Mouse (Mus musculus) heart, adult 18-20 months (tissue): Measurements from ENCODE around the gene Prdx6. TPM values are rescaled to one million over a fixed set of nuclear protein-coding genes. Genes with fewer than 3 reads are reported as not detected.

Experiments
- total RNA-seq, 2 experiments: library from RNA; stranded (reverse); gene quantifications; 2 replicates each; pipeline ENCODE4 v1.2.3; 2021

Gene Prdx6
- total RNA-seq, 2 experiments from 2014 or later = 348 to 375 TPM

Other genes with a start within 250 kb of the Prdx6 start
- 10 to 100 TPM; 14.2 to 15.7 TPM for gene Zbtb37, start 216.4 kb downstream of the Prdx6 start, total RNA-seq
- 10 to 100 TPM; 25.3 to 28.4 TPM for gene Dars2, start 180.6 kb downstream of the Prdx6 start, total RNA-seq
- gene Cenpl, start 180.5 kb downstream of the Prdx6 start, total RNA-seq = 1 to 10 TPM; 1.0 to 1.2 TPM
- 10 to 100 TPM; 10.7 to 11.1 TPM for gene Klhl20, start 119.7 kb downstream of the Prdx6 start, total RNA-seq
- gene Ankrd45, start 108.5 kb downstream of the Prdx6 start, total RNA-seq = 1 to 10 TPM; 3.4 to 4.6 TPM
- not detected for gene Tex50, start 91.9 kb downstream of the Prdx6 start, total RNA-seq
- gene Tnfsf4, start 144.2 kb upstream of the Prdx6 start, total RNA-seq = not detected
- gene Tnfsf18, start 243.4 kb upstream of the Prdx6 start, total RNA-seq = under 1 TPM in 1 of 2 experiments, not detected in 1; 0.17 TPM